Mouse (Mus musculus) forebrain, postnatal 0 days (tissue): ENCODE results near the gene Adh6a. TPM values are rescaled to one million over a fixed set of nuclear protein-coding genes. Genes with fewer than 3 reads are reported as not detected.
A peak's percentile ranks its signal among the peaks of the same experiment; 100 is the strongest.

Source experiments
- ATAC-seq: fragments of 200-750 bp; cut with Nextera tagmentation; 2 replicates; pipeline ENCODE4 v1.8.0; 2017; ENCODE audit warnings: mild to moderate bottlenecking, moderate library complexity
- DNase-seq: peaks from one replicate; pipeline ENCODE4 v3.0.0-alpha.2; 2015
- H3K27ac ChIP-seq: fragments of 300-500 bp; sonication (generic); 2 replicates; pipeline ENCODE4 v1.5.1; 2014; ENCODE audit warnings: low read depth, mild to moderate bottlenecking, antibody characterized with exemption, low read length, moderate library complexity, mixed read lengths
- H3K27me3 ChIP-seq: fragments of 300-500 bp; sonication (generic); 2 replicates; pipeline ENCODE4 v1.6.1; 2014; ENCODE audit warnings: mild to moderate bottlenecking, low read length, mixed read lengths; ENCODE audit not compliant: insufficient read depth
- H3K36me3 ChIP-seq: fragments of 300-500 bp; sonication (generic); 2 replicates; pipeline ENCODE4 v1.6.1; 2014; ENCODE audit warnings: mild to moderate bottlenecking, moderate library complexity; ENCODE audit not compliant: insufficient read depth
- H3K4me1 ChIP-seq: fragments of 300-500 bp; sonication (generic); 2 replicates; pipeline ENCODE4 v1.6.1; 2014; ENCODE audit warnings: antibody characterized with exemption; ENCODE audit not compliant: insufficient read depth
- H3K4me2 ChIP-seq: fragments of 300-500 bp; sonication (generic); 2 replicates; pipeline ENCODE4 v1.6.1; 2014; ENCODE audit warnings: low read depth, mild to moderate bottlenecking, moderate library complexity
- H3K4me3 ChIP-seq: fragments of 300-500 bp; sonication (generic); 2 replicates; pipeline ENCODE4 v1.5.1; 2014; ENCODE audit warnings: low read depth, low read length, mixed read lengths
- H3K9ac ChIP-seq: fragments of 300-500 bp; sonication (generic); 2 replicates; pipeline ENCODE4 v1.6.1; 2014; ENCODE audit warnings: mild to moderate bottlenecking
- H3K9me3 ChIP-seq: fragments of 300-500 bp; sonication (generic); 2 replicates; pipeline ENCODE4 v1.6.1; 2016; ENCODE audit warnings: low read length
- CTCF ChIP-seq: sonication (generic); IDR thresholded peaks from 2 replicates; pipeline ENCODE4 v1.5.1; 2016; ENCODE audit warnings: antibody characterized with exemption, control low read depth, low read depth
- WGBS: fragments of 180-500 bp; shearing (Covaris S2); extraction: QIAGEN DNeasy Blood & Tissue Kit; methylation state at CpG from one replicate; pipeline ENCODE4 v1.1.7; 2014; 5-methylcytosine and 5-hydroxymethylcytosine counted together
- polyA plus RNA-seq: library from polyadenylated mRNA; unstranded; fragments of >200 nt; fragmentation: Nextera tagmentation; extraction: Ambion mirVana; gene quantifications from 2 replicates; pipeline ENCODE4 v1.2.1, GENCODE M21; 2015
- total RNA-seq: library from RNA; depleted of rRNA; stranded (reverse); fragments of >200 nt; gene quantifications from 2 replicates; pipeline ENCODE4 v1.2.3, GENCODE M21; 2014

Gene Adh6a
- total and polyA plus RNA-seq, 2 experiments from 2014 or later = not detected

DNA sequence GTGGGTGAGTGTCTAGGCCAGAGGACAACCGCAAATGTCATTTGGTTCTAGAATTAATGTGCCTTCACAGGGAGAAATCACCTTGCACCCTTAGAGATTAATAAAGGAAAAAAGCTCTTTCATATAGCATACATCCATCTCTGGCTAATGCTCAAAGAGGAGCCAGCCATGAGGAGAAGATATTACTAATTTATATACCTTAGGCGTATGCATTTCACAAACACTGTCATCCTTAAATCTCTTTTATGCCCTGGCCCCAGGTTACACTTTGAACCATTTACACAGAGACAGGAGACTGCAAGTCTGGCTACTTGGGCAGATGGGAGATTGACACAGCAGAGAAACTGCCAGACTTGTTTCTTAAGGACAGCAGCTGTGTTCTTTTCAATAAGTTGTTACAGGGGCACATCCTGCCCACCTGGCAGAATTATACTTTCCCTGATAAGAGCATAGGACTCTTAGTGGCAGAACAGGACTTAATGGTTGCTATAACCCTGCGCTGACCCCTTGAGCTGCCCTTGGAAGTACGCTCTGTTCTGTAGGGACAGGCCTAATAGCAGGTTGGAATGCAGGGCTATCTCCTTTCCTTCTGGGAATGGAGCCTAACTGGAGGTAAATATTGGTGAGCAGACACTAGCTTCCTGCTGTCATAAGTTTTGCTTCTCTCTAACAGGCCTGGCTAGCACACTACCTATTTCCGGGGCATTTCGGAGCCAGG is 9.2 kb upstream of the Adh6a start:
- H3K4me3 ChIP-seq = no peak overlapping the region
- H3K4me1 ChIP-seq = no peaks in the 10 kb centered on the region
- 91% methylated on average over 6 of the region's 6 CpGs for WGBS
- no peak for ATAC-seq
- DNase-seq = no peak
- H3K4me2 ChIP-seq = no peak overlapping the region
- H3K9ac ChIP-seq = no peak overlapping the region
- no peaks in the 10 kb centered on the region for H3K27me3 ChIP-seq
- TF ChIP-seq CTCF = no peak
- no peak overlapping the region for H3K27ac ChIP-seq
- H3K36me3 ChIP-seq = no peaks in the 10 kb centered on the region
- H3K9me3 ChIP-seq = no peaks in the 10 kb centered on the region

DNA sequence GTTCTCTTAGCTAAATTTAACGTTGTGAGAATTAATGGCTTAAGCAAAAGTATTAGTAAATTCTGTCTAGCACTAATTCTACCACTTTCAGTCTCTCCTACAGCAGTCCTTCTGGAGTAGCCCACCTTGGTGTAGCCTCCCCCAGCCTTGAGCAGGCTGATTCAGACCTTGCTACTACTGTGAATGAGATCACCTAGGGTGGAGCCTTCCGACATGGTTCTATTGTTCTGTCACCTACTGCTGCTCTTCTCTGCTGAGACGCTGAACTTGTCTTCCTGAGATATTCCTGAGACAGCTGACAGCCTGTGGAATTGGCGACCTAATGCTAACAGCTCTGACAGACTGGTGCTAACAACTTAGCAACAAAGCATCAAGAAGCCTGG is 8.6 kb upstream of the Adh6a start:
- 47% methylated on average over 4 of the region's 4 CpGs for WGBS
- Histone ChIP-seq H3K9ac (no peak overlapping the region), H3K4me3 (no peak overlapping the region), H3K36me3 (no peaks in the 10 kb centered on the region), H3K4me1 (no peaks in the 10 kb centered on the region), H3K4me2 (no peak overlapping the region), H3K27ac (no peak overlapping the region), H3K27me3 (no peaks in the 10 kb centered on the region), H3K9me3 (no peaks in the 10 kb centered on the region)
- DNase-seq (no peak), ATAC-seq (no peak; the same call in 1 of the 2 replicates)
- TF ChIP-seq CTCF = no peak

- DNase-seq (peak; percentile 10), ATAC-seq (peak; percentile 30; the same call in 1 of the 2 replicates)
- TF ChIP-seq CTCF = no peak
- Histone ChIP-seq H3K36me3 (no peaks in the 10 kb centered on the region), H3K4me1 (no peaks in the 10 kb centered on the region), H3K4me2 (no peak overlapping the region), H3K27ac (no peak overlapping the region), H3K9me3 (no peaks in the 10 kb centered on the region), H3K27me3 (no peaks in the 10 kb centered on the region), H3K4me3 (no peak overlapping the region), H3K9ac (no peak overlapping the region)
- WGBS = 59% methylated on average over 10 of the region's 10 CpGs
Observed at GRCm38 (mm10) chr3:138305486-138306289, 7.4 kb upstream of the Adh6a start.

DNA sequence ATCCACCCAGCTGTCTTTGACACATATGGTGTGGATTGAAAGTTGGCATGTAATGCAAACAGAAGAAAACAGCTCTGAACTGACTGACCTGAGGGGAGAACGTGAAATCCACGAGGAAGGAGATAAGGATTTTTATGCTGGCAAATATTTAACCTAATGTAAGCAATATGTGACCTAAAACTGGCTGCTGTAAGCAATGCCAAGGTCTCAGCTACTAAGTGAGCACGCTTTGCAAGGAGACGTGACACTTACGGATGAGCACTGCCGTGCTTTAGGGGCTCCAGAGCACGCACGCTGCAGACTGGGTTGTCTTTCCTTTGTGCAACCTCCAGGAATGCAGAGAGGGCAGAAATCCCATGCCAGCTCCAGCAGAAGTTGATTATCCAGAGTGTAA is 6.8 kb upstream of the Adh6a start:
- Histone ChIP-seq H3K4me3 (no peak overlapping the region), H3K36me3 (no peaks in the 10 kb centered on the region), H3K9me3 (no peaks in the 10 kb centered on the region), H3K9ac (no peak overlapping the region), H3K4me1 (no peaks in the 10 kb centered on the region), H3K27ac (no peak overlapping the region), H3K4me2 (no peak overlapping the region), H3K27me3 (no peaks in the 10 kb centered on the region)
- DNase-seq (peak; percentile 16), ATAC-seq (peak; percentile 69)
- WGBS = 60% methylated on average over 8 of the region's 8 CpGs
- no peak for TF ChIP-seq CTCF

- Histone ChIP-seq H3K9ac (no peak overlapping the region), H3K4me2 (no peak overlapping the region), H3K36me3 (no peaks in the 10 kb centered on the region), H3K27ac (no peak overlapping the region), H3K4me3 (no peak overlapping the region), H3K4me1 (no peaks in the 10 kb centered on the region), H3K27me3 (no peaks in the 10 kb centered on the region), H3K9me3 (no peaks in the 10 kb centered on the region)
- DNase-seq = no peak
- WGBS = 91% methylated on average over 8 of the region's 8 CpGs
- no peak for ATAC-seq
- TF ChIP-seq CTCF = no peak
Observed at GRCm38 (mm10) chr3:138309910-138310309, 3.2 kb upstream of the Adh6a start.

- ATAC-seq = no peak
- DNase-seq = no peak
- no peak overlapping the region for H3K4me2 ChIP-seq
- no peaks in the 10 kb centered on the region for H3K9me3 ChIP-seq
- 86% methylated on average over 6 of the region's 6 CpGs for WGBS
- no peaks in the 10 kb centered on the region for H3K36me3 ChIP-seq
- no peak overlapping the region for H3K9ac ChIP-seq
- no peak overlapping the region for H3K4me3 ChIP-seq
- H3K27me3 ChIP-seq = no peaks in the 10 kb centered on the region
- no peak for TF ChIP-seq CTCF
- no peaks in the 10 kb centered on the region for H3K4me1 ChIP-seq
- no peak overlapping the region for H3K27ac ChIP-seq
Observed at GRCm38 (mm10) chr3:138311015-138311414, 2.1 kb upstream of the Adh6a start.

DNA sequence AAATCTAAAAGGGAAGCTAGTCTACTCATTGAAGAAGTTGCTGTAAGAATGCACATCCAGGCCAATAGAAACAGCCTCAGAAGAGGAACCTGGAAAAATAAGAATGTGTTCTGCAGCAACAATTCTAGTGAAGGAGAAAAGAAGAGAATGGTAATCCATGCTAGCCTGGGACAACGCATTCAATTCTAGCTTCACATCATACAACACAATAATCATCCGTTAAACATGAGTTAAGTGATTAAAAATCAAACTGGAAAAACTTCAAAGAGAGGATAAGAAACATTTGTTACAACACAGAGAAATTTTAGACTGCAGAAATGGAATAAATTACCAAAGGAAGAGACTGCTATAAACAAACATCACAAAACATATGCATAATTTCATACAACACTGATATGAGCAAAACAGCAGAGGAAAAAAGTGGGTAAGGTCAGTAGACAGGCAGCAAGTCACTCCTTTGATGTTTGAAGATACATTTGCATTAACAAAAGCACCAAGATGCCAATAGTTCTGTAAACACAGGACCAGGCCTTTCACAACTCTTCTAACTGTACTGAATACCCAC is 3.9 kb downstream of the Adh6a start:
- no peak overlapping the region for H3K4me3 ChIP-seq
- H3K9ac ChIP-seq = no peak overlapping the region
- H3K9me3 ChIP-seq = no peaks in the 10 kb centered on the region
- H3K4me2 ChIP-seq = no peak overlapping the region
- no peaks in the 10 kb centered on the region for H3K27me3 ChIP-seq
- ATAC-seq = no peak
- 80% methylated on average over 2 of the region's 2 CpGs for WGBS
- no peak for DNase-seq
- H3K27ac ChIP-seq = no peak overlapping the region
- H3K36me3 ChIP-seq = no peaks in the 10 kb centered on the region
- H3K4me1 ChIP-seq = no peaks in the 10 kb centered on the region
- no peak for TF ChIP-seq CTCF
